Mouse (Mus musculus): Measurements from ENCODE around the gene Cdc6.
"Not testable (repeated sequence)": the region's sequence is repeated elsewhere in the genome, so short reads cannot be mapped to it uniquely, and the experiment has no call there.

DNA sequence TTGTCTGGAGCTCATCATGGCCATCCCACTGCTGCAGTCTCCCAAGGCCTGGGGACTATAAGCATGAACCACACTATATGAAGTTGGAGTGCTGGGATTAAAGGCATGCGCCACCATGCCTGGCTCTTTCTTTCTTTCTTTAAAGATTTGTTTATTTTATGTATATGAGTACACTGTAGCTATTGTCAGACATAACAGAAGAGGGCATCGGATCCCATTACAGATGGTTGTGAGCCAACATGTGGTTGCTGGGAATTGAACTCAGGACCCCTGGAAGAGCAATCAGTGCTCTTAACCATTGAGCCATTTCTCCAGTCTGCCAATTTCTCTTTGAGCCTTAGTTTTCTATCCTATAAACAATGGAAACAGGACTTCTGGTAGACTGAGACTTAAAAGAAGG lies 26.2 kb downstream of the Cdc6 start:
- not testable (repeated sequence) for TF ChIP-seq POLR2A (IDR thresholded peaks at IDR 0.05; ENCODE audit: low read depth, low read length); CTCF (IDR thresholded peaks at IDR 0.05; ENCODE audit: extremely low read depth, insufficient read length, insufficient replicate concordance, low read depth, low read length)

Data from small intestine, adult 2 months (tissue).